Comparison of ENCODE assay signal across 16 mouse cellular contexts in genomic region chr9:60407374-60407773, GRCm38 (mm10).
DNase-seq lines count a peak whose midpoint lies in the region; ATAC-seq and TF ChIP-seq lines count a peak whose summit lies in the region.
"Had no signal": no experiment of that assay in that cellular context is flagged by ENCODE, and none has a peak within 500 bp of the region (broad histone marks: within the 10 kb centered on the region; RNA-seq: fewer than 3 reads in every experiment).

No protein-coding gene starts in this region.

- no peak overlapping the region for H3K4me3 ChIP-seq in forebrain, embryonic 10.5 days
- no peak overlapping the region for H3K4me3 ChIP-seq in forebrain, embryonic 12.5 days (replicated peaks)
- H3K4me3 ChIP-seq in limb, embryonic 11.5 days (ENCODE audit: low read depth, low read length): no peak overlapping the region
- no peak overlapping the region for H3K4me3 ChIP-seq in limb, embryonic 10.5 days
- no peak overlapping the region for H3K4me3 ChIP-seq in limb, embryonic 12.5 days (replicated peaks)
- H3K4me3 ChIP-seq in stomach, postnatal 0 days (ENCODE audit: low read depth, low read length): no peak overlapping the region
- H3K4me3 ChIP-seq: embryonic facial prominence, embryonic 15.5 days; limb, embryonic 15.5 days had no signal

- H3K9me3 ChIP-seq in forebrain, embryonic 10.5 days: no peaks in the 10 kb centered on the region
- H3K9me3 ChIP-seq in forebrain, embryonic 12.5 days: no peaks in the 10 kb centered on the region
- H3K9me3 ChIP-seq in limb, embryonic 11.5 days (ENCODE audit: control insufficient read depth, low read length): no peaks in the 10 kb centered on the region
- H3K9me3 ChIP-seq in limb, embryonic 10.5 days (replicated peaks): no peaks in the 10 kb centered on the region
- no peaks in the 10 kb centered on the region for H3K9me3 ChIP-seq in limb, embryonic 12.5 days
- no peaks in the 10 kb centered on the region for H3K9me3 ChIP-seq in stomach, postnatal 0 days (ENCODE audit: control insufficient read depth, low read length)
- H3K9me3 ChIP-seq: embryonic facial prominence, embryonic 15.5 days; limb, embryonic 15.5 days had no signal

- TF ChIP-seq EP300 in stomach, postnatal 0 days (optimal IDR thresholded peaks at IDR 0.05): no peak

- H3K4me2 ChIP-seq in forebrain, embryonic 12.5 days: no peak overlapping the region
- H3K4me2 ChIP-seq in limb, embryonic 11.5 days (ENCODE audit: low read depth, severe bottlenecking): no peak overlapping the region
- H3K4me2 ChIP-seq in limb, embryonic 12.5 days: no peak overlapping the region
- H3K4me2 ChIP-seq in stomach, postnatal 0 days (replicated peaks; ENCODE audit: low read depth): no peak overlapping the region
- H3K4me2 ChIP-seq: embryonic facial prominence, embryonic 15.5 days; limb, embryonic 15.5 days had no signal

- 0 out of 2 replicates have a peak overlapping the region, but pooled peaks have one; percentile 35 for H3K27ac ChIP-seq in forebrain, embryonic 10.5 days
- no peak overlapping the region for H3K27ac ChIP-seq in forebrain, embryonic 12.5 days
- no peak overlapping the region for H3K27ac ChIP-seq in limb, embryonic 11.5 days (replicated peaks; ENCODE audit: low read depth, low read length)
- H3K27ac ChIP-seq in limb, embryonic 10.5 days: no peak overlapping the region
- H3K27ac ChIP-seq in limb, embryonic 12.5 days: no peak overlapping the region
- H3K27ac ChIP-seq in stomach, postnatal 0 days (replicated peaks): no peak overlapping the region
- H3K27ac ChIP-seq: embryonic facial prominence, embryonic 15.5 days; limb, embryonic 15.5 days had no signal

- no peaks in the 10 kb centered on the region for H3K36me3 ChIP-seq in forebrain, embryonic 10.5 days (replicated peaks)
- H3K36me3 ChIP-seq in forebrain, embryonic 12.5 days (replicated peaks): no peaks in the 10 kb centered on the region
- H3K36me3 ChIP-seq in limb, embryonic 11.5 days (ENCODE audit: control insufficient read depth, insufficient read depth, low read length): no peaks in the 10 kb centered on the region
- no peaks in the 10 kb centered on the region for H3K36me3 ChIP-seq in limb, embryonic 10.5 days
- no peaks in the 10 kb centered on the region for H3K36me3 ChIP-seq in limb, embryonic 12.5 days
- no peaks in the 10 kb centered on the region for H3K36me3 ChIP-seq in stomach, postnatal 0 days (ENCODE audit: control insufficient read depth, insufficient read depth, low read length)
- H3K36me3 ChIP-seq: embryonic facial prominence, embryonic 15.5 days; limb, embryonic 15.5 days had no signal

- no peak overlapping the region for H3K9ac ChIP-seq in forebrain, embryonic 12.5 days
- no peak overlapping the region for H3K9ac ChIP-seq in limb, embryonic 11.5 days (ENCODE audit: low read length)
- no peak overlapping the region for H3K9ac ChIP-seq in limb, embryonic 12.5 days (replicated peaks)
- no peak overlapping the region for H3K9ac ChIP-seq in stomach, postnatal 0 days (ENCODE audit: low read length)
- H3K9ac ChIP-seq: embryonic facial prominence, embryonic 15.5 days; limb, embryonic 15.5 days had no signal

- DNase-seq in forebrain, embryonic 10.5 days (ENCODE audit: extremely low spot score, low spot score): no peak
- DNase-seq in limb, embryonic 11.5 days (ENCODE audit: low spot score): peak; percentile 62
- no peak for DNase-seq in limb, embryonic 10.5 days (ENCODE audit: low spot score)
- peak; percentile 39 for DNase-seq in embryo, embryonic 10 days (ENCODE audit: low spot score)
- no peak for DNase-seq in frontal cortex, postnatal 14 days (ENCODE audit: low spot score in 2 of 2)
- no peak for DNase-seq in stomach, postnatal 0 days (ENCODE audit: low spot score)
- DNase-seq: cerebellum, adult 11 months; kidney, postnatal 4 days; lung, postnatal 10 days; right cerebral cortex, adult 18-20 months had no signal

- no peak for TF ChIP-seq CTCF in stomach, postnatal 0 days (IDR thresholded peaks at IDR 0.05; ENCODE audit: low read depth)

- 0% methylated on average over 1 of the region's 1 CpGs for WGBS in forebrain, embryonic 10.5 days
- WGBS in forebrain, embryonic 12.5 days: 4% methylated on average over 1 of the region's 1 CpGs
- WGBS in limb, embryonic 11.5 days: 10% methylated on average over 1 of the region's 1 CpGs
- 14% methylated on average over 1 of the region's 1 CpGs for WGBS in limb, embryonic 10.5 days
- 10% methylated on average over 1 of the region's 1 CpGs for WGBS in limb, embryonic 12.5 days
- WGBS in stomach, postnatal 0 days: 46% methylated on average over 1 of the region's 1 CpGs

- peaks cover 37% of the 10 kb centered on the region for H3K4me1 ChIP-seq in forebrain, embryonic 10.5 days
- peaks cover 5% of the 10 kb centered on the region for H3K4me1 ChIP-seq in forebrain, embryonic 12.5 days
- H3K4me1 ChIP-seq in limb, embryonic 11.5 days (ENCODE audit: control insufficient read depth, insufficient read depth, low read length): peaks cover 16% of the 10 kb centered on the region
- H3K4me1 ChIP-seq in limb, embryonic 10.5 days: peaks cover 49% of the 10 kb centered on the region
- H3K4me1 ChIP-seq in limb, embryonic 12.5 days (replicated peaks): peaks cover 56% of the 10 kb centered on the region
- H3K4me1 ChIP-seq in stomach, postnatal 0 days (replicated peaks; ENCODE audit: control insufficient read depth, insufficient read depth): no peaks in the 10 kb centered on the region; the same call in 1 of the 2 replicates

- ATAC-seq in forebrain, embryonic 12.5 days (ENCODE audit: low FRiP score): no peak
- ATAC-seq in limb, embryonic 11.5 days (ENCODE audit: insufficient number of reproducible peaks, low FRiP score, low TSS enrichment, low read depth): peak; percentile 68
- peak; percentile 64; the same call in 1 of the 2 replicates for ATAC-seq in limb, embryonic 12.5 days (ENCODE audit: insufficient number of reproducible peaks, insufficient read depth, low FRiP score, low TSS enrichment, low read depth)
- no peak for ATAC-seq in stomach, postnatal 0 days (ENCODE audit: low FRiP score, low TSS enrichment)
- ATAC-seq: CD4-positive, CD25-positive, alpha-beta regulatory T cell, adult 4 months; inflammation-experienced regulatory T-cells, adult 6 months had no signal

- peaks cover 3% of the 10 kb centered on the region; the same call in 1 of the 2 replicates for H3K27me3 ChIP-seq in forebrain, embryonic 10.5 days (ENCODE audit: poor library complexity, severe bottlenecking)
- no peaks in the 10 kb centered on the region for H3K27me3 ChIP-seq in forebrain, embryonic 12.5 days
- no peaks in the 10 kb centered on the region for H3K27me3 ChIP-seq in limb, embryonic 11.5 days (ENCODE audit: control insufficient read depth, insufficient read depth, low read length)
- no peaks in the 10 kb centered on the region for H3K27me3 ChIP-seq in limb, embryonic 10.5 days (ENCODE audit: low read depth, poor library complexity, severe bottlenecking)
- H3K27me3 ChIP-seq in limb, embryonic 12.5 days: peaks cover 6% of the 10 kb centered on the region
- H3K27me3 ChIP-seq in stomach, postnatal 0 days (ENCODE audit: control insufficient read depth, insufficient read depth, low read length): no peaks in the 10 kb centered on the region
- H3K27me3 ChIP-seq: embryonic facial prominence, embryonic 15.5 days; limb, embryonic 15.5 days had no signal

Comparison
In these comparisons a context has a peak if more than half of its experiments do, and no peak if none do; other contexts are left out.
1. DNase-seq: peak in limb, embryonic 11.5 days (single experiment) and embryo, embryonic 10 days (single experiment); none in forebrain, embryonic 10.5 days (single experiment), limb, embryonic 10.5 days (single experiment), frontal cortex, postnatal 14 days (0 of 2) and stomach, postnatal 0 days (single experiment).
2. ATAC-seq: peak in limb, embryonic 11.5 days (single experiment) and limb, embryonic 12.5 days (single experiment); none in forebrain, embryonic 12.5 days (single experiment) and stomach, postnatal 0 days (single experiment).